Mouse (Mus musculus): ENCODE data around the gene Spa17.

Gene Spa17

GRCm38 (mm10) chr9:37613182-37613910 lies at the start of gene Spa17:
TSS of gene Spa17 (minus strand) at chr9:37613722.
- DNase-seq = peak; percentile 93

DNA sequence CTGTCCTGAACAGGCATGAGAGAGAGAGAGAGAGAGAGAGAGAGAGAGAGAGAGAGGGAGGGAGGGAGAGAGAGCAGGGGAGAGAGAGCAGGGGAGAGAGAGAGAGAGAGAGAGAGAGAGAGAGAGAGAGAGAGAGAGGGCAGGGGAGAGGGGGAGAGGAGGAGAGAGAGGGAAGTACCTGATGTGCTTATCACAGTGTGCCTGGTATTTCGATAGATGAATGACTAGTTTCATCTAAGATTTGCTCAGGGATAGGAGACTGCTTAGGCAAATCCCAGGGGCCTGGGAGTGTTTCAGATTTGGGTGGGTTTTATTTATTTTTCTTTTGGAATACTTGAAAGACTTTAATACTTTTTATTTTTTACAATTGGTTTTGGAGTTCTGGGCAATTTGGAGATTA lies 49.7 kb upstream of the Spa17 start:
- DNase-seq = no peak

GRCm38 (mm10) chr9:37659413-37659812 lies 45.9 kb upstream of the Spa17 start:
- DNase-seq = no peak

GRCm38 (mm10) chr9:37656931-37657481 lies 43.5 kb upstream of the Spa17 start, which contains the start of gene Tbrg1:
TSS of gene Tbrg1 (minus strand) at chr9:37657312.
- peak; percentile 87 for DNase-seq

DNA sequence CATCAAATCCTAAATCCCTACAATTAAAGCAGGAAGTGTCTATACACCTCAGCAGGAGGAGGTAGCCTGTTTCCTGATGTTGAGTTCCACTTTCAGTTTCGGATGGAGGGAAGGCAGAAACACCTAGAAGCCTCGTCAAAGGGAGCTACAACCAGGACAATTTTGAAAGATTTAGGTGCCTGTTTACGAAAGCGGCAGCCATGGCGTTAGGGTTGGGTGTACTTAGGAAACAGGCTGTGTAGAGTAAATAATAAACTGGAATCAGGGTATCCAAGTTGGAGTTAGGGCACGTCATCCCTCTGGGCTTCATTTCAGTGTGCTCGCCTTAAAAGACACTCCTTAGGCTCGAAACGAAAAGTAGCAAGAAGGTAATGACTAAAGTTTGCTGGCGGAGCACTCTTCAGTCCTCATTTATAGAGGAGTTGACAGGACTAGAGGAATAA lies 42.9 kb upstream of the Spa17 start:
- DNase-seq = peak; percentile 24

DNA sequence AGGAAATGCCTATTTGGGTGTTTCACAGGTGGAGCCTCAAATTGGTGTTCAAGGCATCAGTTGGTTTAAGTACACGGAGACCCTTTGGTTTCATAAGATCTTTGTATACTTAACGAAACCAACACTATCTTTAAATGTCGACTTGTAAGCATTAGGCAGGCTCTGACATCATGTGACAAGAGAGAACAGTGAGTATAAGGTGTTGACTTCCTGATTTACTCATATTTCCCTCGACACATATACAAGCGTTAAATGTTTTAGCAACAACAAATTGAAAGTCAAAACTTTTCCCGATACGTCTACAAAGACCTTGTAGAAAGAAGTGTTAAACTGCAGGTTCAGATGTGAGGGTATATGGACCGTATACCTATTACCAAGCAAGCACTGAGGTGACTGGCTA lies 42.4 kb upstream of the Spa17 start:
- peak; percentile 3 for DNase-seq

- DNase-seq = no peak
Measured at GRCm38 (mm10) chr9:37653836-37654235, 40.3 kb upstream of the Spa17 start.

DNA sequence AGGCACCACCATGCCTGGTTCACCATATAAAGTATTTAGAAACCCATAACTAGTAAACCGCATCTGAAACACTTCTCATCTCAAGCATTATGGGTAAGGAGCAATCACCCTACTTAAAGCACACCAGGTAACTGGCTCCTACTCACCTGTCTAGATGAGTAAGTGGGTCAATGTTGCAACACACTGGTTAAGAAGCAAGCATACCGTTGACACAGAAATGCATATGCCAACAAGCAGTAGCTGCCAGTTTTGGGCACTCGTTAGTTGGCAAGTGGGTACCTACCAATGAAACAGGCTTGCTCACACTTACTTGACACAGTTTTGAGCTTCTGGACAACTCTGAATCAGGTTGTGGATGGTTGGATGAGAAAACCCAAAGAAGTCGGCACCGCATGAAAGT lies 37.1 kb upstream of the Spa17 start:
- no peak for DNase-seq

GRCm38 (mm10) chr9:37646246-37646645 lies 32.7 kb upstream of the Spa17 start:
- no peak for DNase-seq

GRCm38 (mm10) chr9:37638721-37639120 lies 25.2 kb upstream of the Spa17 start:
- DNase-seq = no peak

- no peak for DNase-seq
Measured at GRCm38 (mm10) chr9:37636800-37637542, 23.4 kb upstream of the Spa17 start.

DNA sequence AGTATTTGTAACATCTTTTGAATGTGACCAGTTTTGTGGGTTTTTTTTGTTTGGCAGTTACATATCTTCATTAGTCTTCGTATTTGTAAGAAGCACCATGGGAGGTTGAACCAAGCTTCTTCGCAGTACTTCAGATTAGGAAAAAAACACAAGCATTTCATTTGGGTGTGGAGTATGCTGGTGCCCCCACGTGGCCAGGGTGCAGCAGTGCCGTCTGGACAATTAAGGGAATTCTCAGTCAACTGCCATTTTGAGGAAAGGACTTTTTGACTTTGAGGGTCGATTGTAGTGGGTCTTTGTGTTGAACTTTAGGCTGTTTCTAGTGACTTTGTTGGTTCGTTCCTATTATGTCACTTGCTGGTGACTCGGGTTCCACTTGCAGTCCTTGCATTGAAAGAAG lies 22.8 kb upstream of the Spa17 start:
- DNase-seq = peak; percentile 54

DNA sequence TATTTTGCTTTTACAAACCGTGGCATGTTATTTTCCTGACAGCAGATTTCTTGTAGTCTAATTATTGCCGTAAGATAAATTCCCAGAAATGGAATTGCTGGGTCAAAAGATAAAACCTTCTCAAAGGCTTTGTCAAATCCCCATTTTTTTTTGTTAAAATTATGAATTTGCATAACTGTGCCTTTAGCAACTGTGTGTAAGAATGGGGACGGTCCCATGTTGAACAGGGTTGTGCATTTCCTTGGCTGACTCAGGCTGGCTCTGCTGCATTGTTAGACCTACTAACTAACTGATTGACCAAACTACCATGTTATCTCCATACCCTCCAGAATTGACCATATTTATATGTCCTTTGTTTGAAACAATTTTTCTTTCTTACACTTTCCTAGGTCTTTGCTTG lies 20.7 kb upstream of the Spa17 start:
- no peak for DNase-seq

DNA sequence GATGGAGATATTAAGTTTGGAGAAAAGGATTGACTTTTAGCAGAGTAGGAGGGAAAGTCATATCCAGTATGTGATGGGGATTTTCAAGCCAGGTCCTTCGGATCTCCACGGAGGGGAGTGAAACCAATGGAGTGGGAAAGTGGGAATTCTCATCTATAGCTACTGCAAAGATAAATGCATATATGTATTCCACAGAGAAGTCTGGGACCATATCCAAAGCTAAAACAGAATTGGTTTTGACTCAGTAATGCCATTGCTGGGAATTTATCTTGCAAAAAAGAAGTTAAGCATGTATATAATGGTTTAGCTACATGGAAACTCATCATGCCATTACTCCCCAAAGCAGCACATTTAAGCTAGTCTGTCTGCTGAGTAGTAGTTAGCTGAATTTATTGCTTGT lies 18.8 kb upstream of the Spa17 start:
- no peak for DNase-seq

DNA sequence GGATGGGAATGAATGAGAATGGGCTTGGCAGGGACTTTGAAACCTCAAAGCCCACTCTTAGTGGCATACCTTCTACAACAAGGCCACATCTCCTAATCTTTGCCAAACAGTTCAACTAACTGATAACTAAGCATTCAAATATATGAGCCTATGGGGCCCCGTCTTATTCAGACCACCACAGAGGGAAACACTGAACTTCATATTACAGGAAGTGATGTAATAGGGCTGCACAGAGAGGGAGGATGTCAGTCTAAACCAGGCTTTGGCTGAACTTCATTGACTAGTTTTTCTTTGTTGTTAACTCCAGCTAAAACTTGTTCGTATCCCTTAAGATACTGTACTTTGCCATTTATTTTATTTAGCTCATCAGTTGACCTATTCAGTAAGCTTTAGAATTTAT lies 16.4 kb upstream of the Spa17 start:
- no peak for DNase-seq

GRCm38 (mm10) chr9:37628581-37628980 lies 15.1 kb upstream of the Spa17 start:
- no peak for DNase-seq

DNA sequence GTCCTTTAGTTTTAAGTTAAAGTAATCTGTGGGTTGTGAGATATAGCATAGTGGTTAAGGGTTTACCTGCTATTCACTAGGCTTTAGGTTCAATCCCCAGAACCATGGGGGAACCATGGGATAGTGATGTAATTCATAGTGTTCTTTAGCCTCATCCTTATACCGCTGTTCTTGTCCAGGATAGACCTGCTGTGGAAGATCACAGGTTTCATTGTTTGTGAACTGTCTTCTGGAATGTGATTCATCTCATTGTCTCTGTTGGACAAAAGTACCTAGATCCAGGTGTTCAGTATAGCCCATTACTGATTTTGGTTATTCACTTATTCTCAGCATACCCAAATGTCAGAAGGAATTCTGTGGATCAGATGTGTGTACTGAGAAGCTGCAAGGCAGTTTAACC lies 13.7 kb upstream of the Spa17 start:
- DNase-seq = no peak

GRCm38 (mm10) chr9:37626103-37626567 lies 12.6 kb upstream of the Spa17 start:
- peak; percentile 47 for DNase-seq

DNA sequence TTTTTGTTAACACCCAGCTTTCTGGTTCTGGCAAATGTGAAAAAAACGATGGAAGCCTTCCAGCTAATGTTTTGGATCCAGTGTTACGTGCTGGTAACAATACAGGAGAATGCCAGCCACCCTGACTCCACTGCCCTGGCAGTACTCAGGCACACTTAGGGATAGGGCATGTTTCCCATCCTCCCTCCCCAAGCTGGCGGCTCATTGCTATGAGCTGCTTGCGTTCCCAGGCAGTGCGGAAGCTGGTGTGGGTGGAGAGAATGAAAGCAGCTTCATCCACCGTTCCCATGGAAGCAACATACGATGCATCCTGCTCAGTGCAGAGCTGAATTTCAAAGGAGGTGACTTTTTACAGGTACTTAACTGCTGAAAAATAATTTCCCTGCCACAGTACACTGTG lies 12.1 kb upstream of the Spa17 start:
- peak; percentile 10 for DNase-seq

- DNase-seq = no peak
Measured at GRCm38 (mm10) chr9:37625129-37625528, 11.6 kb upstream of the Spa17 start.

DNA sequence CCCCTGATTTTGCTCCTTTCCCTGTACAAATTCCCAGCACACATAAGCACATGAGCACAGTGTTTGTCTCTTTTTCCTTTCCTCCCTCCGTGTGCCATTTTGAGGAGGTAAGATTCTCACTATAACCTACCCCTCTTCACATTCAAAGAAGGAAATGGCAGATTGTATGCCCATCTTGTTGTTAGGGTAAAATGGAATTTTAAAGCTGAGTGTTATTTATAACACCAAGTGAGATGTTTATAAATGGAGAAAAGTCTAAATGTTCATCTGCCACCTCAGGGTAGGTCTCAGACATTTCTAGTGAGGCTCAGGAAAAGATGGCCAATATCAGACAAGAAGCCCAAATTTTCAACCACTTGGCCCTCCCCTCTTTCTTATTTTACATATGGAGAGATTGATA lies 11.0 kb upstream of the Spa17 start:
- DNase-seq = no peak

GRCm38 (mm10) chr9:37623981-37624380 lies 10.5 kb upstream of the Spa17 start:
- DNase-seq = no peak

DNA sequence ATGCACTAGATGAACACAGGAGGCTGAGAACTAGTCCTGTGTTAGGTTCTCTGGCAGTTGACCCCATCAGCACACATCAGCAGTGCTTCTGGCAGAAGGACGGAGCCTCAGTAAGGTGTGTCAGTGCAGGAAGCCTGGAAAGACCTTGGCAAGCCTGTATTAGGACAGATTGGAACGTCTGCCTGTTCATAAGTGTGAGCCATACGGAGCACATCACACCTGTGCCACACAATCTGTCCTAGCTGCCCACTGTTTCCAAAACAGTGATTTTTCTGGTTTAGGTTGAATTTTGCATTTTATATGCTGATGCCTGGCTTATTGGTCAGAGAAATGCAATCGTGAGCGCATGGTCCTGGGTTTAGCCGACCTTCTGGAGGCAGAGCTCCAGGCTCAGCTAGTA lies 7.8 kb upstream of the Spa17 start:
- DNase-seq = no peak

DNA sequence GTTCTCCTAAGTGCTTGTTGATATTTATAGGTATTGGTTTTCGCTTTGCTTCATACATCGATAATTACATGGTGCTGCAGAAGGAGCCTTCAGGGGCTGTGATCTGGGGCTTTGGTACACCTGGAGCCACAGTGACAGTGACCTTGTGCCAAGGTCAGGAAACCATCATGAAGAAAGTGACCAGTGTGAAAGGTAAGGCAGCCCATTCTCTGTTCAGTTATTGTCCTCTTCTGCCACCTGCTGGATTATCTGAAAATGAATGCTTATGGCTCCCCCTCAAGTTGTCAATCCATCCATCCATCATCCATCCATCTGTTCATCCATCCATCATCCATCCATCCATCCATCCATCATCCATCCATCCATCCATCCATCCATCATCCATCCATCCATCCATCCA lies 3.2 kb upstream of the Spa17 start:
- peak; percentile 68 for DNase-seq

Measured in kidney, adult 9 months (tissue).